Mouse (Mus musculus) stomach, postnatal 0 days (tissue): ENCODE measurements around the gene Rrbp1. TPM values are rescaled to one million over a fixed set of nuclear protein-coding genes. Genes with fewer than 3 reads are reported as not detected.

Experiments used
- ATAC-seq: fragments of 200-750 bp; cut with Nextera tagmentation; 2 replicates; pipeline ENCODE4 v1.8.0; 2017; ENCODE audit not compliant: low FRiP score, low TSS enrichment
- DNase-seq: peaks from one replicate; pipeline ENCODE4 v3.0.0-alpha.2; 2016; ENCODE audit warnings: low spot score
- H3K27ac ChIP-seq: fragments of 300-500 bp; sonication (generic); replicated peaks from 2 replicates; pipeline ENCODE4 v1.5.1; 2014; ENCODE audit warnings: mild to moderate bottlenecking, control low read depth
- H3K27me3 ChIP-seq: fragments of 300-500 bp; sonication (generic); 2 replicates; pipeline ENCODE4 v1.6.1; 2014; ENCODE audit warnings: low read length; ENCODE audit not compliant: control insufficient read depth, insufficient read depth
- H3K36me3 ChIP-seq: fragments of 300-500 bp; sonication (generic); 2 replicates; pipeline ENCODE4 v1.6.1; 2014; ENCODE audit warnings: low read length, mixed read lengths; ENCODE audit not compliant: control insufficient read depth, insufficient read depth
- H3K4me1 ChIP-seq: fragments of 300-500 bp; sonication (generic); replicated peaks from 2 replicates; pipeline ENCODE4 v1.6.1; 2014; ENCODE audit warnings: antibody characterized with exemption; ENCODE audit not compliant: control insufficient read depth, insufficient read depth
- H3K4me2 ChIP-seq: fragments of 300-500 bp; sonication (generic); replicated peaks from 2 replicates; pipeline ENCODE4 v1.6.1; 2014; ENCODE audit warnings: low read depth, mild to moderate bottlenecking, control low read depth, moderate library complexity
- H3K4me3 ChIP-seq: fragments of 300-500 bp; sonication (generic); 2 replicates; pipeline ENCODE4 v1.5.1; 2014; ENCODE audit warnings: low read depth, low read length, control low read depth
- H3K9ac ChIP-seq: fragments of 300-500 bp; sonication (generic); 2 replicates; pipeline ENCODE4 v1.6.1; 2014; ENCODE audit warnings: mild to moderate bottlenecking, low read length, control low read depth, mixed read lengths
- H3K9me3 ChIP-seq: fragments of 300-500 bp; sonication (generic); 2 replicates; pipeline ENCODE4 v1.6.1; 2016; ENCODE audit warnings: low read length; ENCODE audit not compliant: control insufficient read depth
- CTCF ChIP-seq: IDR thresholded peaks from 2 replicates; pipeline ENCODE4 v1.5.1; 2016; ENCODE audit warnings: antibody characterized with exemption, low read depth, mild to moderate bottlenecking, moderate library complexity
- EP300 ChIP-seq: optimal IDR thresholded peaks from 2 replicates; pipeline ENCODE3; 2016; ENCODE audit warnings: antibody characterized with exemption
- WGBS: fragments of 180-500 bp; shearing (Covaris S2); extraction: QIAGEN DNeasy Blood & Tissue Kit; methylation state at CpG from one replicate; pipeline ENCODE4 v1.1.7; 2014; 5-methylcytosine and 5-hydroxymethylcytosine counted together
- polyA plus RNA-seq: library from polyadenylated mRNA; unstranded; fragments of >200 nt; fragmentation: Nextera tagmentation; extraction: Ambion mirVana; gene quantifications from 2 replicates; pipeline ENCODE4 v1.2.1, GENCODE M21; 2015

Gene Rrbp1
- polyA plus RNA-seq, 1 experiment from 2014 or later: 69.0 TPM

DNA sequence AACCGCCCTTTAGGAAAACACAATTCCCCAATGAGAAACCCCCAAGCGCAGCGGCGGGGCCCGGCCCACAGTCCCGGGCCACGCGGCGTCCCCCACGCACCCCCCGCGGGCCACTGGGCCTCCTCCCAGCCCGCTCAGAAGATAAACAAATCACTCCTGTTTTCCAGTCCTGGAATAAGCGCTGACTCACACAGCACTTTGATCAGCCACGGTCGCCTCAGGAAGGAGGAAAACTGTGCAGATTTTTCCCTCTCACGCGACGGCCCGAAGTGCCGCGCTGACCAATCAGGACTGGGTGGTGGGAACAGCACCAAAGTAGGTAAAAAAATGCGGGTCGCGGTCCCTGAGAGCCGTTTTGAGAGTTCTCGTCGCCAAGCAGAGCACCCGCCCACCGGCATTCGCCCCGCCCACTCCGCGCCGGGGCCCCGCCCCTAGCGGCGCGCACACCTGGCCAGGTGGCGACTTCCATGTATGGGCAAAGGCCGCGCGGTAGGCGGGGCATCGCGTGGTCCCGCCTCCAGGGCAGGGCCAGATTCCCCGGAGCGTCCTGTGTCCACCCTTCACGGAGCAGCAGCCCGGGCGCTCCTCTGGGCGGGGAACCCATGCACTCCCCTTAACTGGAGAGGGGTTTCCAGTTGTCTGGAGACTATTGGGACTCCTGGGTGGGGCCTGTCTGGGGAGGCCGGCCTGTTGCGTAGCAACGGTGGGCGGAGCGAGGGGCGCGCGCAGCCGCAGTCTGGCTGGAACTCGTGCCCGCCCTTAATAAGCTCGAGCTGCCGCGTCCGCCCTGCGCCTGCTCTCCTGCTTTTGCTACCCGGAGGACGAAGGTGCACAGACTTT is 96.1 kb downstream of the Rrbp1 start, which contains the start of gene Dstn:
Gene Dstn, plus strand, starts transcription at position 561 of the 840 bp plus-strand sequence.
- Histone ChIP-seq H3K9me3 (no peaks in the 10 kb centered on the region), H3K4me3 (peak within 1 kb of the TSS; percentile 85), H3K36me3 (no peaks in the 10 kb centered on the region), H3K9ac (peak within 1 kb of the TSS; percentile 96), H3K4me2 (peak within 1 kb of the TSS; percentile 60), H3K4me1 (peaks cover 4% of the 10 kb centered on the region), H3K27ac (peak within 1 kb of the TSS; percentile 100), H3K27me3 (no peaks in the 10 kb centered on the region)
- DNase-seq (peak; percentile 99), ATAC-seq (peak; percentile 98)
- WGBS: under 1% methylated on average over 64 of the region's 71 CpGs
- TF ChIP-seq EP300 (no peak), CTCF (0 out of 2 replicates have a peak, but pooled peaks have one; percentile 11)

DNA sequence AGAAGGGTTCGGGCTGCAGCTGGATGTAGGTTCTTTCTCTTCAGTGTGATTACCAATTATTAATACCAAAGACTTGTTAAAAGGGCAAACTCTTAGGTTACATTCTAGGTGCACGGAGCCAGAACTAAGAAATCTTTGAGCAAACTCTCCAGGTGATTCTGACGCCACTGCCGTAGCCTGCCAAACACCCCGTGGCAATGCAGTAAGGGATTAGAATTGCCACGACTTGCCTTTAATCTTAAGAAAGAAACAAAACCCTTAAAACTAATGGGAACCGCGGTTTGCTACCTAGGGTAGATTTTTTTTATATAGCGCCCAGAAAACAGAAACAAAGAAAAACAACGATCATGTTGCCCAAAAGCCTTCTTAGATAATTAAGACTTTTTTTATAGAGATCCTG is 96.8 kb downstream of the Rrbp1 start:
- H3K9me3 ChIP-seq: no peaks in the 10 kb centered on the region
- TF ChIP-seq CTCF: no peak
- TF ChIP-seq EP300: no peak
- H3K9ac ChIP-seq: peak overlapping the region; percentile 96
- DNase-seq: no peak
- H3K27ac ChIP-seq: peak overlapping the region; percentile 100
- peak overlapping the region; percentile 60 for H3K4me2 ChIP-seq
- H3K4me3 ChIP-seq: peak overlapping the region; percentile 85
- ATAC-seq: no peak
- H3K36me3 ChIP-seq: no peaks in the 10 kb centered on the region
- peaks cover 4% of the 10 kb centered on the region for H3K4me1 ChIP-seq
- 5% methylated on average over 10 of the region's 10 CpGs for WGBS
- no peaks in the 10 kb centered on the region for H3K27me3 ChIP-seq

DNA sequence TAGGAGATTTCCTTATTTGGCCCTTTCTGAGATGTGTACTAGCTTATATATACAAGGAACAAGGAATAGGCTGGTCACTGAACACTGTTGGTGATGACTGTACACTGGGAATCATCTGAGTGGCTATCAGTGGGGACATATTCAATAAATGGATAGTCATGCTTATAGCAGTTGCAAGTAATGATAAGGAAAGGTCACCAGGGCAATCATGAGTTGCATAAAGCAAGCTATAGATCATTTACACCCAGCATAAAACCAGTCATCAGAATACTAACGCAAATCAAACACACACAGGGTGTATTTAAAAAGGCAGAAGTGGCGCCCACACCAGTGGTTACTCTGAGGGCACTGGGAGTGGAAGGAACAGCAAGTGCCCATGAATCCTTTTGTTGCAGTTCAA is 98.9 kb downstream of the Rrbp1 start:
- Histone ChIP-seq H3K9me3 (no peaks in the 10 kb centered on the region), H3K4me2 (no peak overlapping the region), H3K27me3 (no peaks in the 10 kb centered on the region), H3K9ac (no peak overlapping the region), H3K4me3 (no peak overlapping the region), H3K4me1 (no peaks in the 10 kb centered on the region), H3K36me3 (no peaks in the 10 kb centered on the region), H3K27ac (no peak overlapping the region)
- TF ChIP-seq CTCF (no peak), EP300 (no peak)
- ATAC-seq (no peak; the same call in 1 of the 2 replicates), DNase-seq (no peak)
- WGBS: 68% methylated on average over 2 of the region's 2 CpGs

DNA sequence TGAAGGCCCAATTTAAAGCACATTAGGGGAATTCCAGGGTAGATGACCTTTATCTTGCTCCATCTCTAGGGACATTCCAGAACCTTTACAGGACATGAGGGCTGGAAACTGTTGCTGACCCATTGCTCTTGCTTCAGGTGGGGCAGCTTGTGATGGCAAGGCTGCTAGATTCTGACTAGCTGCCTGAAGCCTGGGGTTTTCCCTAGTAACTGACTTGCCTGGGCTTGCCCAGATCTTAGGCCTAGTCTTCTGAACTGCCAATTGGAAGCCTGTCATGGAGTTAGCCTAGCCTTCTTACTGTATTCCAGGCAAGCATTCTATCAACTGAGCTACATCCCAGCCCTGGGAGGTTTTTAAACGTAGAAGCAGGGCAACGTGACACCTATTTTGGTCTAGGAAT is 101.8 kb downstream of the Rrbp1 start:
- ATAC-seq: no peak

DNA sequence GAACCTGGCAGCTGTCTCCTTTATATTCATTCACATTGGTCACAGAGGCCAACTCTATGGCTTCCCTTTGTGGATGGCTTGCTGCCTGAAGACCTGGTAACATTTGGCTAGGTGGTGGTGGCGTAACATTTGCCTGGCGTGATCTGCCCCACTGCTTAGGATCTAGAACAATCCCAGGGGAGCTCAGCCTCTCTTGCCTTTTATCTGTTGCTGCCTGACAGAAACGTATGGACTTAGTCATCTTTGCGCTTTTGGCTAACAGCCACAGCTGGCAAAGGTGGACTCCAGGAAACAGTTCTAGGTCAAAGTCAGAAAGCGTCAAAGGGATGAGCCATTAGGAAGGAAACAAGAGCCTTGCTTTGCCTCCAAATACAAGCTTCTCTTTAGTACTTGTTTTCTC is 106.2 kb downstream of the Rrbp1 start:
- Histone ChIP-seq H3K36me3 (no peaks in the 10 kb centered on the region), H3K4me2 (no peak overlapping the region), H3K9me3 (no peaks in the 10 kb centered on the region), H3K4me1 (no peaks in the 10 kb centered on the region), H3K9ac (no peak overlapping the region), H3K27me3 (no peaks in the 10 kb centered on the region), H3K4me3 (no peak overlapping the region), H3K27ac (no peak overlapping the region)
- no peak for ATAC-seq
- WGBS: 63% methylated on average over 5 of the region's 5 CpGs
- no peak for DNase-seq
- TF ChIP-seq CTCF (no peak), EP300 (no peak)

More for the DNA sequence above, 101.8 kb downstream of the Rrbp1 start:
- WGBS: 77% methylated on average over 2 of the region's 2 CpGs
- no peaks in the 10 kb centered on the region for H3K4me1 ChIP-seq
- DNase-seq: no peak
- H3K27ac ChIP-seq: no peak overlapping the region
- H3K27me3 ChIP-seq: no peaks in the 10 kb centered on the region
- H3K9ac ChIP-seq: no peak overlapping the region
- no peaks in the 10 kb centered on the region for H3K36me3 ChIP-seq
- no peaks in the 10 kb centered on the region for H3K9me3 ChIP-seq
- no peak overlapping the region for H3K4me3 ChIP-seq
- H3K4me2 ChIP-seq: no peak overlapping the region
- TF ChIP-seq EP300 (no peak), CTCF (no peak)
